Mouse (Mus musculus) liver, embryonic 15.5 days (tissue): Measurements from ENCODE around the gene Srm. TPM values are rescaled to one million over a fixed set of nuclear protein-coding genes. Genes with fewer than 3 reads are reported as not detected.

Experiments
- ATAC-seq: fragments of 200-750 bp; cut with Nextera tagmentation; 2 replicates; pipeline ENCODE4 v1.8.0; 2017; ENCODE audit warnings: moderate number of reproducible peaks, mild to moderate bottlenecking, moderate library complexity; ENCODE audit not compliant: insufficient read depth
- H3K27ac ChIP-seq: fragments of 300-500 bp; sonication (generic); replicated peaks from 2 replicates; pipeline ENCODE4 v1.5.1; 2015; ENCODE audit warnings: mild to moderate bottlenecking, inconsistent platforms
- H3K27me3 ChIP-seq: fragments of 300-500 bp; sonication (generic); 2 replicates; pipeline ENCODE4 v1.6.1; 2015; ENCODE audit warnings: mild to moderate bottlenecking, inconsistent platforms
- H3K36me3 ChIP-seq: fragments of 300-500 bp; sonication (generic); replicated peaks from 2 replicates; pipeline ENCODE4 v1.6.1; 2015; ENCODE audit warnings: moderate library complexity, mild to moderate bottlenecking, inconsistent platforms
- H3K4me1 ChIP-seq: fragments of 300-500 bp; sonication (generic); replicated peaks from 2 replicates; pipeline ENCODE4 v1.6.1; 2015; ENCODE audit warnings: inconsistent platforms
- H3K4me2 ChIP-seq: fragments of 300-500 bp; sonication (generic); 2 replicates; pipeline ENCODE4 v1.6.1; 2015; ENCODE audit warnings: moderate library complexity, mild to moderate bottlenecking, inconsistent platforms
- H3K4me3 ChIP-seq: fragments of 300-500 bp; sonication (generic); replicated peaks from 2 replicates; pipeline ENCODE4 v1.5.1; 2015; ENCODE audit warnings: mild to moderate bottlenecking, inconsistent platforms
- H3K9ac ChIP-seq: fragments of 300-500 bp; sonication (generic); 2 replicates; pipeline ENCODE4 v1.6.1; 2015; ENCODE audit warnings: moderate library complexity, mild to moderate bottlenecking, inconsistent platforms
- H3K9me3 ChIP-seq: fragments of 300-500 bp; sonication (generic); replicated peaks from 2 replicates; pipeline ENCODE4 v1.6.1; 2016; ENCODE audit warnings: inconsistent platforms
- WGBS: fragments of 180-500 bp; shearing (Covaris S2); methylation state at CpG from one replicate; pipeline ENCODE4 v1.1.7; 2015; ENCODE audit warnings: mixed read lengths; ENCODE audit not compliant: insufficient replicate concordance; 5-methylcytosine and 5-hydroxymethylcytosine counted together
- polyA plus RNA-seq: library from polyadenylated mRNA; unstranded; fragments of >200 nt; fragmentation: Nextera tagmentation; extraction: Ambion mirVana; gene quantifications from 2 replicates; pipeline ENCODE4 v1.2.1, GENCODE M21; 2015

Gene Srm
- polyA plus RNA-seq, 1 experiment from 2014 or later, result 128 TPM

DNA sequence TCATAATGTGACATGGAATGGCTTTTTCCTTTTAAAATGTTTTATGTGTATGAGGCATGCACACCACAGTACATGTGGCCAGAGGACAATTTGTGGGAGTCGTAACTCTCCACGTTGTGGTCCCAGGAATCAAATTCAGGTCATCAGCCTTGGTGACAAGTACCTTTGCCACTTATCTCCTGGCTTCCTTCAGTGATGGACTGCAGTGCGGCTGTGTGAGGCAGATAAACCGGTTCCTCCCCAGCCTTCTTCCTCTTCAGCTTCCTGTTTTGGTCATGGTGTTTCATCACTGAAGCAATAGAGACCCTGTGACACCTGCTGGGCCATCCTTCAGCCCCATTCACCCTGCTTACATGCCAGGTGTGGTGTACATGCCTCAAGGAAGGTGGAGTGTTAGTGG, 8.0 kb upstream of the Srm start:
- Histone ChIP-seq H3K36me3 (peaks cover 41% of the 10 kb centered on the region), H3K9me3 (no peaks in the 10 kb centered on the region), H3K4me2 (no peak overlapping the region), H3K27me3 (no peaks in the 10 kb centered on the region), H3K9ac (no peak overlapping the region), H3K27ac (no peak overlapping the region), H3K4me1 (peaks cover 15% of the 10 kb centered on the region; the same call in 1 of the 2 replicates), H3K4me3 (no peak overlapping the region)
- ATAC-seq, result no peak
- 16% methylated on average over 4 of the region's 4 CpGs for WGBS

GRCm38 (mm10) chr4:148586648-148587047, 4.7 kb upstream of the Srm start:
- WGBS, result 12% methylated on average over 9 of the region's 9 CpGs
- Histone ChIP-seq H3K27ac (no peak overlapping the region), H3K9me3 (no peaks in the 10 kb centered on the region), H3K36me3 (peaks cover 7% of the 10 kb centered on the region), H3K27me3 (no peaks in the 10 kb centered on the region), H3K4me1 (peaks cover 30% of the 10 kb centered on the region), H3K9ac (no peak overlapping the region), H3K4me3 (no peak overlapping the region), H3K4me2 (no peak overlapping the region)
- ATAC-seq, result no peak

DNA sequence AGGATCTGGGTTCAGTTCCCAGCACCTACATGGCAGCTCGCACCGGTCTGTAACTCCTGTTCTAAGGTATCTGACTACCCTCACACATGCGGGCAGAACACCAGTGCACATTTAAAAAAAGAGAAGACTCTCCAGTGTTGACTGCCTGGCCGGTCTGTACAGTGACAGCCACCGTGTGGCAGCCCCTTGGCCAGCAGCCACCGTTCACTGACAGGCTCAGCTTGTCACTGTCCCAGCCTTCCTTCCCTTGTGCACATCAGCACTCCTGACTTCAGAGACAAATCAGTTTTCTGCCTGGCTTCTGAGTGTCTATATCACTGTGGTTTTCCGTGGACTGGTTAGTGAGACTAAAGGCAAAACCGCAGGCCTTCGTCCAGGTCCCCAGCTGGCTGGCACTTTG, 2.5 kb upstream of the Srm start:
- no peak overlapping the region for H3K27ac ChIP-seq
- no peak overlapping the region for H3K4me3 ChIP-seq
- H3K27me3 ChIP-seq, result no peaks in the 10 kb centered on the region
- no peaks in the 10 kb centered on the region for H3K9me3 ChIP-seq
- no peak for ATAC-seq
- peaks cover 6% of the 10 kb centered on the region for H3K36me3 ChIP-seq
- no peak overlapping the region for H3K9ac ChIP-seq
- H3K4me2 ChIP-seq, result no peak overlapping the region
- peaks cover 41% of the 10 kb centered on the region for H3K4me1 ChIP-seq
- 59% methylated on average over 9 of the region's 9 CpGs for WGBS

DNA sequence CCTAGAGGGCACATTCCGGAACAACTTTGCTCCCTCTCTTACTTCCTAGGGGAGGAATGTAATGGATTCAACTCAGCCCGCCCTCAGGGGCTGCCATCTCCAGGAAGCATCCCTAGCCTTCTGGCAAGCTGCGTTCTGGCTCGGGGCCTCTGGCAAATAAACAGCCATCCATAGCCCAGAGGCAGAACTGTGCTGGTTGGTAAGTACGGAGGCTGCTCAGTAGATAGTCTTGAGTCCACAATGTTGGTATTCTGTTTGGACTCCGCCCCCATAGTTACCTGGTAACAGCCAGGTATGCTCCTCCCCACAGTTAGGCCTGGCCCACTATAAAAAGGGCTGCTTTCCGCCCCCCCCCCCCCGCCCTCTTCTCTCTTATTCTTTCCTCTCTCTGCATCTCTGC, 1.7 kb upstream of the Srm start:
- Histone ChIP-seq H3K4me2 (no peak overlapping the region), H3K9me3 (no peaks in the 10 kb centered on the region), H3K9ac (no peak overlapping the region), H3K36me3 (peaks cover 14% of the 10 kb centered on the region), H3K27me3 (no peaks in the 10 kb centered on the region), H3K4me3 (no peak overlapping the region), H3K27ac (no peak overlapping the region), H3K4me1 (peaks cover 41% of the 10 kb centered on the region)
- WGBS, result 66% methylated on average over 7 of the region's 8 CpGs
- no peak for ATAC-seq

DNA sequence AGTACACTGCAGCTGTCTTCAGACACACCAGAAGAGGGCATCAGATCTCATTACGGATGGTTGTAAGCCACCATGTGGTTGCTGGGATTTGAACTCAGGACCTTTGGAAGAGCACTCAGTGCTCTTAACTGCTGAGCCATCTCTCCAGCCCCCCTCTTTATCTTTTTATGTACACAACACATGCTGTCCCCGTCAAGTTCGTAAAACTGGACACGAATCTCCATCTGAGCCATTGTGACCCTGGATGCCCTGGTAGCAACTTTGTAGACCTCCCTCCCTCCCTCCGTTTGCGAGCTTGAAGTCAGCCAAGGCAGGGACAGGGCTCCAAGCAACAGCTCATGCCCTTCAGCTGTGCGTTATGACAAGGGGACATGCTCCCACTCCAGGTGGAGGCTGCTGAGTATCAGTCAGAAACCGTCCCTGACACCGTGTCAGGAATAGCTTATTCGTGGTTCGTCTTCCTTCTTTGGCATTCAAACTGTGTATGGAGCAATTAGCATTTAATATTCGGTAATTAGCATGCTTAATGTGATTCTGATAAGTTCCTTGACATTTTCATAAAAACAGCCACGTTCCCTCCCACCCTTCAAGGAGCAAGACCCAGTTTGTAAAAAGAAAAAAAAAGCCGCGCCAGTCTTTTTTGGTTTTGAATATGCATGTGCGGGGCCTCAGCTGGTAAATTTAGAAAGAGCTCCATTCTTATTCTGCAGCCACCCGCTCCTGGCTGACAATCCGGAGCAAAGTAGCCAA, 707 bp upstream of the Srm start:
- Histone ChIP-seq H3K4me1 (peaks cover 41% of the 10 kb centered on the region), H3K9me3 (no peaks in the 10 kb centered on the region), H3K4me3 (peak overlapping the region; percentile 87), H3K27ac (peak overlapping the region; percentile 62), H3K9ac (peak overlapping the region; percentile 46), H3K27me3 (no peaks in the 10 kb centered on the region), H3K36me3 (peaks cover 24% of the 10 kb centered on the region), H3K4me2 (peak overlapping the region; percentile 97)
- WGBS, result 3% methylated on average over 18 of the region's 18 CpGs
- ATAC-seq, result no peak

DNA sequence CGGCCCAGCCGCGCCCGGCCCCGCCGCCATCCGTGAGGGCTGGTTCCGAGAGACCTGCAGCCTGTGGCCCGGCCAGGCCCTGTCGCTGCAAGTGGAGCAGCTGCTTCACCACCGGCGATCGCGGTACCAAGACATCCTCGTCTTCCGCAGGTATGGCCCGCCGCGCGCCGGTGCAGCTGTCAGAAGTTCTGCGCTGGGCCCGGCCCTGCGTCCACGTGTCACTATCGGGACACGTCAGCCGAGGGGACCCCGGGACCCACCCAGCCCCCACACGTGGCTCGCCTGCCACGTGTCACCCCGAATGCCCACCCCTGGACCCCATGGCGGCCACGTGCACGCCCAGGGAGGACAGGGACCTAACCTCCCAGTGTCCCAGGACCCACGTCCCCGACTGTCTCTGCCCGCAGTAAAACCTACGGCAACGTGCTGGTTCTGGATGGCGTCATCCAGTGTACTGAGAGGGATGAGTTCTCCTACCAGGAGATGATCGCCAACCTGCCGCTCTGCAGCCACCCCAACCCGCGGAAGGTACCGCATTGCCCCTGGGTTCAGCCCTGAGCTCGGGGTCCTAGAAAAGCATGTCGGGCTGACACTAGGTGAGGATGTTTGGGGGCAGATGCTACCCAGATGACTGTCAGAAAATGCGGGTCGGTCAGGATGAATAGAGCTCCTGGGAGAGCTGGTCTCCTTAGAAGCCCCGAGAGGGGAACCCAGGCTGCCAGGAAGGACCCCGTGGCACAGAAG, 506 bp downstream of the Srm start:
- H3K27ac ChIP-seq, result peak overlapping the region; percentile 71
- peaks cover 37% of the 10 kb centered on the region for H3K36me3 ChIP-seq
- H3K9ac ChIP-seq, result peak overlapping the region; percentile 72
- peak overlapping the region; percentile 87 for H3K4me3 ChIP-seq
- under 1% methylated on average over 53 of the region's 53 CpGs for WGBS
- no peaks in the 10 kb centered on the region for H3K9me3 ChIP-seq
- peak overlapping the region; percentile 97 for H3K4me2 ChIP-seq
- H3K4me1 ChIP-seq, result peaks cover 41% of the 10 kb centered on the region
- ATAC-seq, result peak; percentile 43
- H3K27me3 ChIP-seq, result no peaks in the 10 kb centered on the region

- no peak for ATAC-seq
- Histone ChIP-seq H3K27me3 (no peaks in the 10 kb centered on the region), H3K4me2 (no peak overlapping the region), H3K9me3 (no peaks in the 10 kb centered on the region), H3K9ac (no peak overlapping the region), H3K36me3 (peaks cover 56% of the 10 kb centered on the region), H3K4me1 (peaks cover 35% of the 10 kb centered on the region), H3K27ac (no peak overlapping the region), H3K4me3 (no peak overlapping the region)
- 89% methylated on average over 11 of the region's 11 CpGs for WGBS
Measured at GRCm38 (mm10) chr4:148593996-148594395, 2.7 kb downstream of the Srm start.

GRCm38 (mm10) chr4:148595916-148596315, 4.6 kb downstream of the Srm start:
- peaks cover 56% of the 10 kb centered on the region for H3K36me3 ChIP-seq
- 68% methylated on average over 6 of the region's 6 CpGs for WGBS
- no peak overlapping the region for H3K27ac ChIP-seq
- H3K4me1 ChIP-seq, result peaks cover 33% of the 10 kb centered on the region
- no peak overlapping the region for H3K4me2 ChIP-seq
- H3K4me3 ChIP-seq, result no peak overlapping the region
- H3K27me3 ChIP-seq, result no peaks in the 10 kb centered on the region
- H3K9ac ChIP-seq, result no peak overlapping the region
- no peak for ATAC-seq
- H3K9me3 ChIP-seq, result no peaks in the 10 kb centered on the region

GRCm38 (mm10) chr4:148596731-148597130, 5.4 kb downstream of the Srm start:
- no peak overlapping the region for H3K4me2 ChIP-seq
- H3K4me3 ChIP-seq, result no peak overlapping the region
- ATAC-seq, result no peak
- no peak overlapping the region for H3K27ac ChIP-seq
- WGBS, result 86% methylated on average over 3 of the region's 3 CpGs
- H3K36me3 ChIP-seq, result peaks cover 56% of the 10 kb centered on the region
- H3K9ac ChIP-seq, result no peak overlapping the region
- H3K9me3 ChIP-seq, result no peaks in the 10 kb centered on the region
- H3K4me1 ChIP-seq, result peaks cover 30% of the 10 kb centered on the region
- no peaks in the 10 kb centered on the region for H3K27me3 ChIP-seq

DNA sequence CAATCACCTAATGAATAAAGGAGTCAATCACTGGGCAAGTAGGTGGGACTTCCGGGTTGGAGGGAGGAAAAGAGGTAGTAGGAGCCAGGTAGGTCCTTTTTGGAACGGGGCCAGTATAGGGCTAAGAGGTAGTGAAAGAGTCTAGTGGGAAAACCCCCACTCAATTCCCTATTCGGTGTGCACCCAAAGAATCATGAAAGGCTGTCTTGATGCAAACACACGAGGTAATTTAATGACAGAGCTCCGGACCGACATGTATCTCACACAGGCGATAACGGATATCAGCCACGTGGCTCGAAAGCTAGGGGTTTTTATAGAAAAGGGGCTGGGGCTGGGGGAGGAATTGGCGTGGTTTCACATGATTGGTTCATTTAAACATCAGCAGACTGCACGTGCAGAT, 7.5 kb downstream of the Srm start:
- H3K4me2 ChIP-seq, result no peak overlapping the region
- no peak overlapping the region for H3K9ac ChIP-seq
- peaks cover 18% of the 10 kb centered on the region for H3K4me1 ChIP-seq
- ATAC-seq, result no peak
- H3K4me3 ChIP-seq, result no peak overlapping the region
- WGBS, result 83% methylated on average over 12 of the region's 12 CpGs
- H3K36me3 ChIP-seq, result peaks cover 49% of the 10 kb centered on the region
- no peak overlapping the region for H3K27ac ChIP-seq
- H3K27me3 ChIP-seq, result no peaks in the 10 kb centered on the region
- no peaks in the 10 kb centered on the region for H3K9me3 ChIP-seq

- 74% methylated on average over 4 of the region's 4 CpGs for whole genome bisulfite sequencing
- Histone ChIP-seq H3K9me3 (no peaks in the 10 kb centered on the region), H3K4me1 (peaks cover 25% of the 10 kb centered on the region), H3K9ac (no peak overlapping the region), H3K4me2 (no peak overlapping the region), H3K27ac (no peak overlapping the region), H3K4me3 (no peak overlapping the region), H3K36me3 (peaks cover 34% of the 10 kb centered on the region), H3K27me3 (no peaks in the 10 kb centered on the region)
- no peak for ATAC-seq
Measured at GRCm38 (mm10) chr4:148600316-148600715, 9.0 kb downstream of the Srm start.
